Mouse (Mus musculus) MEL (cell line): ENCODE results near the gene Hist2h3b. TPM values are rescaled to one million over a fixed set of nuclear protein-coding genes. Genes with fewer than 3 reads are reported as not detected.
A peak's percentile ranks its signal among the peaks of the same experiment; 100 is the strongest.

Source experiments
- DNase-seq: peaks from one replicate; pipeline ENCODE4 v3.0.0; 2011; ENCODE audit warnings: low read depth, low spot score
- H3K27ac ChIP-seq: 2 replicates; pipeline ENCODE4 v1.5.1; 2012; ENCODE audit warnings: low read depth, mild to moderate bottlenecking, control low read depth, low read length, moderate library complexity; ENCODE audit not compliant: control insufficient read depth
- H3K27me3 ChIP-seq, 2 experiments: fragments of 150-350 bp in 1 of 2; sonication (generic) in 1 of 2; 2 replicates each; pipeline ENCODE4 v1.6.1; 2012; ENCODE audit warnings: low read length in 2 of 2, mild to moderate bottlenecking in 2 of 2, improper control_type of control experiment in 1 of 2, moderate library complexity in 1 of 2; ENCODE audit not compliant: insufficient read depth in 2 of 2, control insufficient read depth in 1 of 2
- H3K36me3 ChIP-seq, 2 experiments: 2 replicates each; pipeline ENCODE4 v1.6.1; 2012 to 2014; ENCODE audit warnings: low read length in 2 of 2, improper control_type of control experiment in 1 of 2, inconsistent platforms in 1 of 2, mild to moderate bottlenecking in 1 of 2; ENCODE audit not compliant: insufficient read depth in 2 of 2, control insufficient read depth in 1 of 2
- H3K4me1 ChIP-seq, 2 experiments: fragments of 150-350 bp in 1 of 2; sonication (generic) in 1 of 2; 2 replicates each; pipeline ENCODE4 v1.6.1; 2012; ENCODE audit warnings: low read length in 2 of 2, improper control_type of control experiment in 1 of 2, mild to moderate bottlenecking in 1 of 2; ENCODE audit not compliant: insufficient read depth in 2 of 2, control insufficient read depth in 1 of 2
- H3K4me3 ChIP-seq, 2 experiments: fragments of 150-350 bp in 1 of 2; sonication (generic) in 1 of 2; 2 replicates each; pipeline ENCODE4 v1.5.1; 2012; ENCODE audit warnings: low read depth in 2 of 2, low read length in 2 of 2, mild to moderate bottlenecking in 2 of 2, moderate library complexity in 2 of 2, control low read depth in 1 of 2, improper control_type of control experiment in 1 of 2; ENCODE audit not compliant: control insufficient read depth in 1 of 2, insufficient read depth in 1 of 2
- H3K79me2 ChIP-seq: 2 replicates; pipeline ENCODE4 v1.6.1; 2012; ENCODE audit warnings: mild to moderate bottlenecking, low read length, moderate library complexity; ENCODE audit not compliant: control insufficient read depth, poor library complexity, insufficient read depth
- H3K9ac ChIP-seq: 2 replicates; pipeline ENCODE4 v1.6.1; 2012; ENCODE audit warnings: low read depth, mild to moderate bottlenecking, control low read depth, low read length, moderate library complexity; ENCODE audit not compliant: control insufficient read depth, poor library complexity, severe bottlenecking
- H3K9me3 ChIP-seq: fragments of 150-350 bp; sonication (generic); replicated peaks from 2 replicates; pipeline ENCODE4 v1.6.1; 2012; ENCODE audit warnings: mild to moderate bottlenecking, low read length, improper control_type of control experiment, moderate library complexity; ENCODE audit not compliant: insufficient read depth
- CTCF ChIP-seq, 3 experiments: IDR thresholded peaks in 2 of 3; conservative IDR thresholded peaks in 1 of 3; 2 replicates each; pipeline ENCODE4 v1.5.1; 2011 to 2012; ENCODE audit warnings: low read length in 3 of 3, low read depth in 2 of 3, mild to moderate bottlenecking in 2 of 3, improper control_type of control experiment in 1 of 3, inconsistent platforms in 1 of 3, mixed read lengths in 1 of 3, moderate library complexity in 1 of 3; ENCODE audit not compliant: control insufficient read depth in 1 of 3, insufficient read depth in 1 of 3, poor library complexity in 1 of 3, severe bottlenecking in 1 of 3
- ETS1 ChIP-seq: IDR thresholded peaks from 2 replicates; pipeline ENCODE4 v1.6.1; 2012; ENCODE audit warnings: low read depth, mild to moderate bottlenecking, inconsistent platforms, low read length, improper control_type of control experiment, moderate library complexity
- GATA1 ChIP-seq: IDR thresholded peaks from 2 replicates; pipeline ENCODE4 v1.6.1; 2011; ENCODE audit warnings: low read depth, low read length, improper control_type of control experiment
- MAFK ChIP-seq: IDR thresholded peaks from 2 replicates; pipeline ENCODE4 v1.6.1; 2011; ENCODE audit warnings: low read depth, mild to moderate bottlenecking, low read length, improper control_type of control experiment, borderline replicate concordance
- MXI1 ChIP-seq: IDR thresholded peaks from 2 replicates; pipeline ENCODE4 v1.6.1; 2011; ENCODE audit warnings: mild to moderate bottlenecking, low read depth, low read length, improper control_type of control experiment
- MYC ChIP-seq: IDR thresholded peaks from 2 replicates; pipeline ENCODE4 v1.6.1; 2011; ENCODE audit warnings: low read depth, mild to moderate bottlenecking, low read length, improper control_type of control experiment, moderate library complexity
- NELFE ChIP-seq: IDR thresholded peaks from 2 replicates; pipeline ENCODE4 v1.6.1; 2011; ENCODE audit warnings: low read depth, low read length, improper control_type of control experiment
- POLR2A ChIP-seq, 2 experiments: IDR thresholded peaks; 2 replicates each; pipeline ENCODE4 v1.6.1; 2011 to 2012; ENCODE audit warnings: low read length in 2 of 2, mild to moderate bottlenecking in 2 of 2, control low read depth in 1 of 2, improper control_type of control experiment in 1 of 2, low read depth in 1 of 2, moderate library complexity in 1 of 2; ENCODE audit not compliant: control insufficient read depth in 1 of 2, insufficient read depth in 1 of 2, poor library complexity in 1 of 2
- POLR2AphosphoS2 ChIP-seq: IDR thresholded peaks from 2 replicates; pipeline ENCODE4 v1.6.1; 2011; ENCODE audit warnings: low read length, improper control_type of control experiment
- POLR2AphosphoS5 ChIP-seq: IDR thresholded peaks from 2 replicates; pipeline ENCODE4 v1.6.1; 2012; ENCODE audit warnings: low read depth, borderline replicate concordance, mild to moderate bottlenecking, inconsistent platforms, low read length, moderate library complexity, mixed read lengths
- RCOR1 ChIP-seq: IDR thresholded peaks from 2 replicates; pipeline ENCODE4 v1.6.1; 2012; ENCODE audit warnings: low read depth, mild to moderate bottlenecking, inconsistent platforms, low read length, improper control_type of control experiment
- TBP ChIP-seq: IDR thresholded peaks from 2 replicates; pipeline ENCODE4 v1.8.0; 2011; ENCODE audit warnings: low read depth, low read length, improper control_type of control experiment
- UBTF ChIP-seq: IDR thresholded peaks from 2 replicates; pipeline ENCODE4 v1.6.1; 2012; ENCODE audit warnings: low read depth, mild to moderate bottlenecking, inconsistent platforms, low read length, improper control_type of control experiment, moderate library complexity, borderline replicate concordance; ENCODE audit not compliant: insufficient read depth
- USF1 ChIP-seq: IDR thresholded peaks from 2 replicates; pipeline ENCODE4 v1.6.1; 2014; ENCODE audit warnings: low read depth, mild to moderate bottlenecking, inconsistent platforms, low read length, improper control_type of control experiment, moderate library complexity
- ZC3H11A ChIP-seq: IDR thresholded peaks from 2 replicates; pipeline ENCODE4 v1.6.1; 2012; ENCODE audit warnings: low read depth, mild to moderate bottlenecking, inconsistent platforms, low read length, improper control_type of control experiment
- polyA plus RNA-seq, 2 experiments: library from polyadenylated mRNA; stranded (reverse) in 1 of 2; unstranded in 1 of 2; fragments of >175 nt in 1 of 2; fragments of >200 nt in 1 of 2; gene quantifications; 2 replicates each; pipeline versions ENCODE4 v1.2.1 to v1.2.4; 2012; ENCODE audit warnings: low replicate concordance in 2 of 2, low read depth in 1 of 2; ENCODE audit not compliant: insufficient read length in 2 of 2, insufficient read depth in 1 of 2, missing spikeins in 1 of 2
- total RNA-seq: library from RNA; depleted of rRNA; stranded (reverse); fragments of 300-350 nt; gene quantifications from 2 replicates; pipeline ENCODE4 v1.2.3, GENCODE M21; 2012; rRNA removed

Hist2h3b gene
- total RNA-seq = 3,962 and 5,017 TPM in 2 replicates
- polyA plus RNA-seq = 10 to 100 TPM in 1 of 2 experiments, not detected in 1; 71.7 TPM

DNA sequence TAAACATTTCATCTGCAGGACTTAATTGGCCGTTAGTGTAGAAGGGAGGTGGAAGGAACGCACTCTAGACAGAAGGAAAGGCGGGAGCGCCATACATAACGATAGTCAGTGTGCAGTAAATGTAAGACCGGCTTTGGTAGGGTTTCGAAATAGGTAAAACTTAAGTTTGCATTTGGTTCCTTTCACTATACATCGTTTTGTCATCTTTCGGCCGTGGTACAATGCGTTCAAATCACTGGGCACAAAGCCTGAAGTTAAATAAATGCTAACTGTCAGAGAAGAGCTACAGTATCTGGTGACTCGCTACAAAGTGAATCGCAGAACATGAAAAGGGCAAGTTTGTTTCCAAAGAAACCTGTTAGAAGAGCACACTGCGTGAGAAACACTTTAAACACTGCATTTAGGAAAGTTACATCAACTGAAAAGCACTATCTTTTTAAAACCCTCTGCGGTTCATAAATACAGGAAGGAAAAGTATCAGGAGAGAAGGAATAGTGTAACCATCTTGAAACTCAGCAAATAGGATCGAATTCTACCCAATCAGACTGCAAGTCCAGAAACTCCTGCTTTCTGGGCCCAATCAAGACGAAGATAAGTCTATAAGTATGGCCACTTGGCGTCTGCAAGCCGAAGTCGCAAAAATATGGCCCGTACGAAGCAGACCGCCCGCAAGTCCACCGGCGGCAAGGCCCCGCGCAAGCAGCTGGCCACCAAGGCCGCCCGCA lies at the start of gene Hist2h3b:
Gene Hist2h3b, plus strand, starts transcription at position 604 of the 725 bp plus-strand sequence.
- Histone ChIP-seq H3K4me3 (peak within 1 kb of the TSS; percentile 56 to 57), H3K4me1 (peaks cover 0 to 18% of the 10 kb centered on the region in 2 experiments; a peak in 2 of 4 replicates), H3K9me3 (no peaks in the 10 kb centered on the region), H3K27ac (peak within 1 kb of the TSS; percentile 96), H3K9ac (peak within 1 kb of the TSS; percentile 73), H3K36me3 (peaks cover 0 to 31% of the 10 kb centered on the region in 2 experiments; a peak in 2 of 4 replicates), H3K27me3 (no peaks in the 10 kb centered on the region), H3K79me2 (peaks cover 8% of the 10 kb centered on the region; the same call in 1 of the 2 replicates)
- TF ChIP-seq POLR2AphosphoS5 = peak; percentile 94; the same call in 1 of the 2 replicates
- TF ChIP-seq ZC3H11A = no peak
- peak; percentile 99 for DNase-seq

DNA sequence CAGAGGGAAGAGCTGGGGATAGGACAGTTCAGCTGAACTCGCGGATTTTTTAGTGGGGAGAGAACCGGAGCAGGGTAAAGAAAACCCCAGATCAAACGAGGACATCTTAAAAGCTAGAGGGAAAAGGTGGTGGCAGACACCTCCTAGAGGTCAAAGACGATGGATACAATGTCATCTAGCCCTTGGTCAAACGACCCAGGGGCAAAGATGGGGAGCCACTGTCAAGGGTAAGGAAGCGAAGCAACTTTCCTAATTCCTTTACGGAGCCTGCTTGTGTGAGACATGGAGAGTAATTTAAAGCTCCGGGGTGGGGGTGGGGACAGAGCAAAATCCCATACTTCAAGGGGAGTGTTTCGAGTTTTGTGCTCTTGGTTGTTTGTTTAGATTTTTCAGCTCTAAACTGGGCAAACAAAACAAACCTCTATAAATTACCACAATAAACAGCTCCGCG lies 49.2 kb upstream of the Hist2h3b start:
- no peak for DNase-seq
- Histone ChIP-seq H3K4me1 (peaks cover 0 to 19% of the 10 kb centered on the region in 2 experiments; a peak in 3 of 4 replicates), H3K79me2 (peaks cover 18% of the 10 kb centered on the region; the same call in 1 of the 2 replicates), H3K36me3 (peaks cover 0 to 31% of the 10 kb centered on the region in 2 experiments; a peak in 2 of 4 replicates), H3K9ac (peak overlapping the region; percentile 84), H3K27me3 (peaks cover 0 to 6% of the 10 kb centered on the region in 2 experiments; a peak in 3 of 4 replicates), H3K4me3 (peak overlapping the region; percentile 61 to 68), H3K9me3 (no peaks in the 10 kb centered on the region), H3K27ac (peak overlapping the region; percentile 99)
- TF ChIP-seq POLR2AphosphoS2 (no peak), CTCF (IDR thresholded peaks at IDR 0.05 in 2 of 3, conservative IDR thresholded peaks at IDR 0.05 in 1 of 3; ENCODE audit: control insufficient read depth in 1 of 3, insufficient read depth in 1 of 3, low read depth in 2 of 3, low read length in 3 of 3, poor library complexity in 1 of 3, severe bottlenecking in 1 of 3) (peak in 2 of 3 experiments; percentile 7 to 41; a peak in 2 of 6 replicates), MYC (no peak), TBP (no peak), USF1 (no peak), POLR2A (IDR thresholded peaks at IDR 0.05; ENCODE audit: control insufficient read depth in 1 of 2, insufficient read depth in 1 of 2, low read depth in 1 of 2, low read length in 2 of 2, poor library complexity in 1 of 2) (0 out of 4 replicates have a peak, but pooled peaks of 1 of the 2 experiments have one; percentile 2), GATA1 (no peak)

DNA sequence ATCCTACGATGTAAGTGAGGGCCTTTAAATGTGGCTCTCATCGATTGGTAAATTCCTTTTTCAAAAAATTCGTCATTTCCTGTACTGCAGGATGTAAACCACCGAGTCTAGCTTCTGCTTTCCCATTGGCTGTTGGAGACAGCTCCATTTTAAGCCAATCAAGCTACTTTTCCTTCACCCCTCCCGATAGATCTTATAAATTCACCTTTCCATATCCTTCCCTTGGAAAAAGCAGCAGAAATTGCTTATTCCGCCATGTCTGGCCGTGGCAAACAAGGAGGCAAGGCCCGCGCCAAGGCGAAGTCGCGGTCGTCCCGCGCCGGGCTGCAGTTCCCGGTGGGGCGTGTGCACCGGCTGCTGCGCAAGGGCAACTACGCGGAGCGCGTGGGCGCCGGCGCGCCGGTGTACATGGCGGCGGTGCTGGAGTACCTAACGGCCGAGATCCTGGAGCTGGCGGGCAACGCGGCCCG lies 48.8 kb upstream of the Hist2h3b start, which contains the start of the genes Bola1 and Hist2h2ab:
Gene Bola1, minus strand, starts transcription at position 49 of the 470 bp plus-strand sequence.
Gene Hist2h2ab, plus strand, starts transcription at position 205 of the 470 bp plus-strand sequence.
- Histone ChIP-seq H3K9ac (peak within 1 kb of the TSS; percentile 88), H3K27me3 (peaks cover 0 to 2% of the 10 kb centered on the region in 2 experiments; a peak in 2 of 4 replicates), H3K9me3 (no peaks in the 10 kb centered on the region)
- TF ChIP-seq UBTF (no peak), CTCF (IDR thresholded peaks at IDR 0.05 in 2 of 3, conservative IDR thresholded peaks at IDR 0.05 in 1 of 3; ENCODE audit: control insufficient read depth in 1 of 3, insufficient read depth in 1 of 3, low read depth in 2 of 3, low read length in 3 of 3, poor library complexity in 1 of 3, severe bottlenecking in 1 of 3) (no peak), POLR2A (IDR thresholded peaks at IDR 0.05; ENCODE audit: control insufficient read depth in 1 of 2, insufficient read depth in 1 of 2, low read depth in 1 of 2, low read length in 2 of 2, poor library complexity in 1 of 2) (peak in 1 of 2 experiments; percentile 90; a peak in 3 of 4 replicates), MAFK (no peak), ETS1 (no peak), USF1 (no peak), TBP (peak; percentile 98), MXI1 (no peak), GATA1 (peak; percentile 28), RCOR1 (no peak), NELFE (no peak)
- TF ChIP-seq, all 39 proteins: peak for 3
- peak within 1 kb of the TSS; percentile 61 to 68 for H3K4me3 ChIP-seq
- peaks cover 0 to 31% of the 10 kb centered on the region in 2 experiments; a peak in 2 of 4 replicates for H3K36me3 ChIP-seq
- H3K79me2 ChIP-seq = peaks cover 18% of the 10 kb centered on the region; the same call in 1 of the 2 replicates
- H3K27ac ChIP-seq = peak within 1 kb of the TSS; percentile 99
- H3K4me1 ChIP-seq = peaks cover 0 to 20% of the 10 kb centered on the region in 2 experiments; a peak in 3 of 4 replicates
- DNase-seq = peak; percentile 99
